Mouse (Mus musculus): ENCODE results near the gene Ccdc33. TPM values are rescaled to one million over a fixed set of nuclear protein-coding genes. Genes with fewer than 3 reads are reported as not detected.
A peak's percentile ranks its signal among the peaks of the same experiment; 100 is the strongest.

Gene Ccdc33
- total and polyA plus RNA-seq, 2 experiments, result not detected

DNA sequence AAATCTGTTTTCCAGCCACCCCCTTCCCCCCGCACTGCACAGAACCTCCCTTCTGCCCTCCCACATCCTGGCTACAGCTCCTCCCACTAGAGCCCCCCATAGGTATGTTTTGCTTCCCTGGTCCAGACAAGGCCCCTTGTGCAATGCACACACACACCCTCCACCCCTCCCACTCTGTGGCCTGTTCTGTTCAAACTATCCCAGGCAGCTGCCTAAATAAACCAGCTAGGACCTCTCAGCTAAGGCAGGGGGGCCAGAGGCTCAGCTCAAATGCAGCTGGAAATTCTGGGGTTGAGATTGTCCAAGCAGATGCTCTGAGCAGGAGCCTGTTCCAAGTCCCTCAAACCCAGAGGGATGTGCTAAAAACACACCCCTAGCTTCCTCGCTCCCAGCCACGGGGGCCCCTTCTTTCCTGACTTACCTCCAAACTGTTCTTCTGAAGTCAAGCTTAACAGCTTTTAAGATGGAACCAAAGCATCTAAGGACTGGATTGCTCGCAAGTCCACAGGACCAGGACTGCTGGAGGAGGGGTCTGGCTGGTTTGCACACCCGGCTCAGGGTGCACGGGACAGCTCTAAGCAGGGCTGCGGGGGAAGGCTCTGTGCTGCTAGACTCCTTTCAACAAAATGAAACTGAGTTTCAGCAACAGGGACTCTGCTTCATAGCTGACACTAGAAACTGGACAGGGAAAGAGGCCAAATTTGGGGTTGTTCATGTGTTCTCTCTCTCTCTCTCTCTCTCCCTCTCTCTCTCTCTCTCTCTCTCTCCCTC is 40.1 kb upstream of the Ccdc33 start:
- Histone ChIP-seq H3K9ac (ENCODE audit: low read depth, low read length) (no peak overlapping the region), H3K4me3 (ENCODE audit: insufficient read depth, low read depth, low read length) (no peak overlapping the region; the same call in 1 of the 2 replicates)

DNA sequence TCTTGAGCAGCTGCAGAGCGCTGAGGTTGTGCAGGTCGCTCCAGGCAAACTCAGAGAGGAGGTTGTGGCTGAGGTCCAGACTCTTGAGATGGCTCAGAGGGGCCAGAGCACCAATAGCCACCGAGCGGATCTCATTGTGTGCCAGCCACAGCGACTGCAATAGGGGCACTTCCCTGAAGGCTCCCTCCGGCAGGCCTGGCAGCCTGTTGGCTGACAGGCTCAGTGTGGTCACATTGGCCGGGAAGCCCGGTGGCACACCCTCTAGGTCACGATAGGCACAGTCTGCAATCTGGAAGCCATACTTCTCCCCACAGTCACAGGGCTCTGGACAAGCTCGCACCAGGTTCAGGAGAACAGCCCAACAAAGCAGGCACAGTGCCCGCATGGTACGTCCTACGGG is 39.2 kb upstream of the Ccdc33 start:
- H3K36me3 ChIP-seq (ENCODE audit: control insufficient read depth, insufficient read depth, low read length), result no peaks in the 10 kb centered on the region
- peak overlapping the region; percentile 11; the same call in 1 of the 2 replicates for H3K27ac ChIP-seq (replicated peaks; ENCODE audit: insufficient read depth, low read depth, low read length)
- no peak for DNase-seq (ENCODE audit: extremely low read depth, low read depth, low spot score)
- H3K79me2 ChIP-seq (ENCODE audit: control insufficient read depth, insufficient read depth, low read length), result no peaks in the 10 kb centered on the region
- no peaks in the 10 kb centered on the region for H3K27me3 ChIP-seq (ENCODE audit: control insufficient read depth, insufficient read depth, low read length)
- H3K9ac ChIP-seq (ENCODE audit: low read depth, low read length), result no peak overlapping the region
- no peak for TF ChIP-seq CTCF (IDR thresholded peaks at IDR 0.05; ENCODE audit: low read depth, low read length)
- H3K4me3 ChIP-seq (ENCODE audit: insufficient read depth, low read depth, low read length), result peak overlapping the region; percentile 1; the same call in 1 of the 2 replicates
- WGBS, result 77% methylated on average over 13 of the region's 13 CpGs
- no peaks in the 10 kb centered on the region for H3K4me1 ChIP-seq (ENCODE audit: control insufficient read depth, insufficient read depth, low read length)

More for the DNA sequence above, 40.1 kb upstream of the Ccdc33 start:
- H3K27ac ChIP-seq (replicated peaks; ENCODE audit: insufficient read depth, low read depth, low read length), result no peak overlapping the region; the same call in 1 of the 2 replicates
- no peaks in the 10 kb centered on the region for H3K4me1 ChIP-seq (ENCODE audit: control insufficient read depth, insufficient read depth, low read length)
- H3K79me2 ChIP-seq (ENCODE audit: control insufficient read depth, insufficient read depth, low read length), result no peaks in the 10 kb centered on the region
- 50% methylated on average over 7 of the region's 7 CpGs for WGBS
- no peaks in the 10 kb centered on the region for H3K27me3 ChIP-seq (ENCODE audit: control insufficient read depth, insufficient read depth, low read length)
- no peak for TF ChIP-seq CTCF (IDR thresholded peaks at IDR 0.05; ENCODE audit: low read depth, low read length)
- no peak for TF ChIP-seq POLR2A (IDR thresholded peaks at IDR 0.05; ENCODE audit: extremely low read depth, insufficient read depth, low read length)
- peak; percentile 21 for DNase-seq (ENCODE audit: extremely low read depth, low read depth, low spot score)
- no peaks in the 10 kb centered on the region for H3K36me3 ChIP-seq (ENCODE audit: control insufficient read depth, insufficient read depth, low read length)

- H3K27ac ChIP-seq (replicated peaks; ENCODE audit: insufficient read depth, low read depth, low read length), result no peak overlapping the region
- no peaks in the 10 kb centered on the region for H3K36me3 ChIP-seq (ENCODE audit: control insufficient read depth, insufficient read depth, low read length)
- no peak overlapping the region for H3K9ac ChIP-seq (ENCODE audit: low read depth, low read length)
- no peak overlapping the region for H3K4me3 ChIP-seq (ENCODE audit: insufficient read depth, low read depth, low read length)
- H3K27me3 ChIP-seq (ENCODE audit: control insufficient read depth, insufficient read depth, low read length), result no peaks in the 10 kb centered on the region
- 88% methylated on average over 22 of the region's 22 CpGs for WGBS
- TF ChIP-seq CTCF (IDR thresholded peaks at IDR 0.05; ENCODE audit: low read depth, low read length), result no peak
- TF ChIP-seq POLR2A (IDR thresholded peaks at IDR 0.05; ENCODE audit: extremely low read depth, insufficient read depth, low read length), result no peak
- no peaks in the 10 kb centered on the region for H3K4me1 ChIP-seq (ENCODE audit: control insufficient read depth, insufficient read depth, low read length)
- no peaks in the 10 kb centered on the region for H3K79me2 ChIP-seq (ENCODE audit: control insufficient read depth, insufficient read depth, low read length)
- DNase-seq (ENCODE audit: extremely low read depth, low read depth, low spot score), result no peak
Measured at GRCm38 (mm10) chr9:58156819-58157560, 38.4 kb upstream of the Ccdc33 start.

GRCm38 (mm10) chr9:58155366-58155765 is 36.7 kb upstream of the Ccdc33 start:
- H3K9ac ChIP-seq (ENCODE audit: low read depth, low read length), result no peak overlapping the region
- no peaks in the 10 kb centered on the region for H3K27me3 ChIP-seq (ENCODE audit: control insufficient read depth, insufficient read depth, low read length)
- no peak overlapping the region for H3K4me3 ChIP-seq (ENCODE audit: insufficient read depth, low read depth, low read length)
- no peaks in the 10 kb centered on the region for H3K79me2 ChIP-seq (ENCODE audit: control insufficient read depth, insufficient read depth, low read length)
- no peaks in the 10 kb centered on the region for H3K36me3 ChIP-seq (ENCODE audit: control insufficient read depth, insufficient read depth, low read length)
- no peaks in the 10 kb centered on the region for H3K4me1 ChIP-seq (ENCODE audit: control insufficient read depth, insufficient read depth, low read length)
- TF ChIP-seq POLR2A (IDR thresholded peaks at IDR 0.05; ENCODE audit: extremely low read depth, insufficient read depth, low read length) (no peak), CTCF (IDR thresholded peaks at IDR 0.05; ENCODE audit: low read depth, low read length) (no peak)
- no peak overlapping the region for H3K27ac ChIP-seq (replicated peaks; ENCODE audit: insufficient read depth, low read depth, low read length)
- no peak for DNase-seq (ENCODE audit: extremely low read depth, low read depth, low spot score)
- WGBS, result 55% methylated on average over 3 of the region's 3 CpGs

- no peak for TF ChIP-seq POLR2A (IDR thresholded peaks at IDR 0.05; ENCODE audit: extremely low read depth, insufficient read depth, low read length)
- no peak for TF ChIP-seq CTCF (IDR thresholded peaks at IDR 0.05; ENCODE audit: low read depth, low read length)
- 93% methylated on average over 3 of the region's 3 CpGs for WGBS
- Histone ChIP-seq H3K9ac (ENCODE audit: low read depth, low read length) (no peak overlapping the region), H3K4me3 (ENCODE audit: insufficient read depth, low read depth, low read length) (no peak overlapping the region), H3K27ac (replicated peaks; ENCODE audit: insufficient read depth, low read depth, low read length) (no peak overlapping the region), H3K79me2 (ENCODE audit: control insufficient read depth, insufficient read depth, low read length) (no peaks in the 10 kb centered on the region), H3K4me1 (ENCODE audit: control insufficient read depth, insufficient read depth, low read length) (no peaks in the 10 kb centered on the region), H3K36me3 (ENCODE audit: control insufficient read depth, insufficient read depth, low read length) (no peaks in the 10 kb centered on the region), H3K27me3 (ENCODE audit: control insufficient read depth, insufficient read depth, low read length) (no peaks in the 10 kb centered on the region)
- DNase-seq (ENCODE audit: extremely low read depth, low read depth, low spot score), result peak; percentile 9
Measured at GRCm38 (mm10) chr9:58153095-58153494, 34.5 kb upstream of the Ccdc33 start.
